Mouse (Mus musculus): Measurements from ENCODE around the gene Nceh1.

- TF ChIP-seq UBTF (IDR thresholded peaks at IDR 0.05; ENCODE audit: borderline replicate concordance, insufficient read depth, low read depth, low read length), result no peak
- TF ChIP-seq RAD21 (IDR thresholded peaks at IDR 0.05; ENCODE audit: low read depth, low read length), result no peak
- TF ChIP-seq ELF1 (IDR thresholded peaks at IDR 0.05; ENCODE audit: low read depth, low read length), result no peak
- TF ChIP-seq NRF1 (IDR thresholded peaks at IDR 0.05; ENCODE audit: insufficient read depth, low read depth, low read length, poor library complexity, severe bottlenecking), result no peak
- no peak for TF ChIP-seq CHD1 (IDR thresholded peaks at IDR 0.05; ENCODE audit: low read depth, low read length)
- TF ChIP-seq POLR2A (IDR thresholded peaks at IDR 0.05; ENCODE audit: control insufficient read depth in 1 of 2, insufficient read depth in 1 of 2, low read depth in 1 of 2, low read length in 2 of 2, poor library complexity in 1 of 2), result no peak
- TF ChIP-seq CTCF (IDR thresholded peaks at IDR 0.05 in 2 of 3, conservative IDR thresholded peaks at IDR 0.05 in 1 of 3; ENCODE audit: control insufficient read depth in 1 of 3, insufficient read depth in 1 of 3, low read depth in 2 of 3, low read length in 3 of 3, poor library complexity in 1 of 3, severe bottlenecking in 1 of 3), result no peak
- TF ChIP-seq TCF12 (IDR thresholded peaks at IDR 0.05; ENCODE audit: low read depth, low read length), result no peak
- TF ChIP-seq SIN3A (IDR thresholded peaks at IDR 0.05; ENCODE audit: low read length), result no peak
- TF ChIP-seq HCFC1 (IDR thresholded peaks at IDR 0.05; ENCODE audit: low read depth, low read length), result no peak
- TF ChIP-seq NELFE (IDR thresholded peaks at IDR 0.05; ENCODE audit: low read depth, low read length), result no peak
These were observed 45.1 kb downstream of the Nceh1 start for GRCm38 (mm10) chr3:27227629-27228453.

Measured in MEL (cell line).